In the genomic region with DNA sequence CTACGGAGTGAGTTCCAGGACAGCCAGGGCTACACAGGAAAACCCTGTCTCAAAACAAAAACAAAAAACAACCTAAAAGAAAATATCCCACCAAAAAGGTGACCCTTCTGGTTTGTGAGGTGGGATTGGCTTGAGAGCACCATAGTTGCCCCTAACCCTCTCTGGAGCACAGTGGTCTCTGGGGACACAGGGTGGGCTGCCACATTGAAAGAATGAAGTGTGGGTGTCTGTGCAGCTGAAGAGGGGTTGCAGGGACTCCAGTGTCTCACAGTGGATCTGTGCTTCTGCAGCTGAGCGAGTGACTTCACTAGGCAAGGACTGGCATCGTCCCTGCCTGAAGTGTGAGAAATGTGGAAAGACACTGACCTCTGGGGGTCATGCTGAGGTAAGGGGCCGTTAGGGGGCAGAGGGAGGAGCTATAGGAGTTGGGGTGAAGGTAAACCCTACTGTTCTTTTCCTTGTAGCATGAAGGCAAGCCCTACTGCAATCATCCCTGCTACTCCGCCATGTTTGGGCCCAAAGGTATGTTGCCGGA, we compare ENCODE assay signal across 10 mouse cellular contexts. TPM values are rescaled to one million over a fixed set of nuclear protein-coding genes. Genes with fewer than 3 reads are reported as not detected.
DNase-seq lines count a peak whose midpoint lies in the region; ATAC-seq and TF ChIP-seq lines count a peak whose summit lies in the region.
"Had no signal": no experiment of that assay in that cellular context is flagged by ENCODE, and none has a peak within 500 bp of the region (broad histone marks: within the 10 kb centered on the region; RNA-seq: fewer than 3 reads in every experiment).

No protein-coding gene starts in this region.

- no peak for DNase-seq in hindbrain, embryonic 10.5 days (ENCODE audit: low spot score)
- DNase-seq in hindbrain, embryonic 11.5 days (ENCODE audit: low spot score): no peak
- DNase-seq in thymus, postnatal 4 days: peak; percentile 34
- DNase-seq in thymus, postnatal 25 days: no peak
- no peak for DNase-seq in adrenal gland, adult 2 months

- H3K9me3 ChIP-seq in hindbrain, embryonic 10.5 days: no peaks in the 10 kb centered on the region
- no peaks in the 10 kb centered on the region for H3K9me3 ChIP-seq in hindbrain, embryonic 11.5 days (ENCODE audit: control insufficient read depth, low read length)
- H3K9me3 ChIP-seq in intestine, postnatal 0 days (ENCODE audit: control insufficient read depth): no peaks in the 10 kb centered on the region
- H3K9me3 ChIP-seq: embryonic facial prominence, embryonic 12.5 days had no signal

- no peak for ATAC-seq in hindbrain, embryonic 11.5 days (ENCODE audit: low FRiP score)
- no peak for ATAC-seq in intestine, postnatal 0 days
- ATAC-seq in erythroid progenitor cell, adult 5-6 weeks (replicated peaks; ENCODE audit: low FRiP score, poor library complexity, severe bottlenecking): no peak
- ATAC-seq: hindbrain, postnatal 0 days had no signal

- no peak overlapping the region for H3K27ac ChIP-seq in hindbrain, embryonic 10.5 days
- no peak overlapping the region for H3K27ac ChIP-seq in hindbrain, embryonic 11.5 days (ENCODE audit: low read depth, low read length)
- H3K27ac ChIP-seq in intestine, postnatal 0 days (ENCODE audit: low read depth, low read length): peak overlapping the region; percentile 41; the same call in 1 of the 2 replicates
- H3K27ac ChIP-seq: embryonic facial prominence, embryonic 12.5 days; hindbrain, postnatal 0 days had no signal

- peaks cover 63% of the 10 kb centered on the region for H3K4me1 ChIP-seq in hindbrain, embryonic 10.5 days (replicated peaks)
- H3K4me1 ChIP-seq in hindbrain, embryonic 11.5 days (replicated peaks; ENCODE audit: control insufficient read depth, insufficient read depth, low read length): peaks cover 9% of the 10 kb centered on the region; the same call in 1 of the 2 replicates
- peaks cover 14% of the 10 kb centered on the region for H3K4me1 ChIP-seq in intestine, postnatal 0 days (replicated peaks; ENCODE audit: control insufficient read depth, insufficient read depth, low read length)

- H3K4me2 ChIP-seq in hindbrain, embryonic 11.5 days (replicated peaks; ENCODE audit: low read depth, low read length): no peak overlapping the region
- peak overlapping the region; percentile 82 for H3K4me2 ChIP-seq in intestine, postnatal 0 days (replicated peaks; ENCODE audit: low read depth)

- no peak for TF ChIP-seq CTCF in intestine, postnatal 0 days (IDR thresholded peaks at IDR 0.05; ENCODE audit: low read depth)

- H3K9ac ChIP-seq in hindbrain, embryonic 11.5 days (ENCODE audit: low read depth, low read length): no peak overlapping the region
- H3K9ac ChIP-seq in intestine, postnatal 0 days (ENCODE audit: low read depth, low read length): no peak overlapping the region
- H3K9ac ChIP-seq: embryonic facial prominence, embryonic 12.5 days had no signal

- 79% methylated on average over 6 of the region's 6 CpGs for WGBS in hindbrain, embryonic 10.5 days
- WGBS in hindbrain, embryonic 11.5 days: 80% methylated on average over 6 of the region's 6 CpGs
- WGBS in intestine, postnatal 0 days: 76% methylated on average over 6 of the region's 6 CpGs

- H3K27me3 ChIP-seq in hindbrain, embryonic 10.5 days (ENCODE audit: insufficient read depth, poor library complexity, severe bottlenecking): peaks cover 71% of the 10 kb centered on the region
- H3K27me3 ChIP-seq in hindbrain, embryonic 11.5 days (ENCODE audit: control insufficient read depth, insufficient read depth, low read length): peaks cover 12% of the 10 kb centered on the region; the same call in 1 of the 2 replicates
- H3K27me3 ChIP-seq in intestine, postnatal 0 days (replicated peaks; ENCODE audit: control insufficient read depth, insufficient read depth, low read length): no peaks in the 10 kb centered on the region

- peaks cover 4% of the 10 kb centered on the region for H3K36me3 ChIP-seq in hindbrain, embryonic 10.5 days
- no peaks in the 10 kb centered on the region for H3K36me3 ChIP-seq in hindbrain, embryonic 11.5 days (ENCODE audit: control insufficient read depth, insufficient read depth, low read length)
- H3K36me3 ChIP-seq in intestine, postnatal 0 days (ENCODE audit: control insufficient read depth, insufficient read depth): no peaks in the 10 kb centered on the region
- H3K36me3 ChIP-seq: embryonic facial prominence, embryonic 12.5 days had no signal

- 0 out of 2 replicates have a peak overlapping the region, but pooled peaks have one; percentile 60 for H3K4me3 ChIP-seq in hindbrain, embryonic 10.5 days
- H3K4me3 ChIP-seq in hindbrain, embryonic 11.5 days (ENCODE audit: low read depth, low read length): no peak overlapping the region
- H3K4me3 ChIP-seq in intestine, postnatal 0 days (ENCODE audit: low read depth, low read length): peak overlapping the region; percentile 44; the same call in 1 of the 2 replicates

RNA-seq across cellular contexts. Expression of a gene that starts 3.2 kb away (rescaled TPM):
- polyA plus RNA-seq in hindbrain, embryonic 10.5 days (2016; fragmentation: Nextera tagmentation; extraction: Ambion mirVana): 59.5 and 66.4 TPM in 2 replicates
- polyA plus RNA-seq in hindbrain, embryonic 11.5 days (2014; fragmentation: Nextera tagmentation; extraction: Ambion mirVana): 28.8 and 31.4 TPM in 2 replicates
- 5.5 and 6.8 TPM in 2 replicates for polyA plus RNA-seq in intestine, postnatal 0 days (2015; fragmentation: Nextera tagmentation; extraction: Ambion mirVana)
- total RNA-seq in adrenal gland, adult 2 months (2021): 1 to 10 TPM in 1 of 2 experiments, under 1 TPM in 1; 0.66 to 1.4 TPM
- 3.6 and 6.6 TPM in 2 replicates for polyA plus RNA-seq in adrenal gland, adult 2 months (2012; rRNA removed)
- total RNA-seq in erythroid progenitor cell, adult 5-6 weeks (2015; ENCODE audit: low replicate concordance): 11.3 and 18.7 TPM in 2 replicates
- 18.9 and 38.9 TPM in 2 replicates for total RNA-seq in erythroid progenitor cell, adult 5-6 weeks (2017; ENCODE audit: low replicate concordance)

RNA-seq across cellular contexts. Expression of a gene that starts 6.9 kb away (rescaled TPM):
- polyA plus RNA-seq in hindbrain, embryonic 10.5 days (2016; fragmentation: Nextera tagmentation; extraction: Ambion mirVana): 84.9 and 97.7 TPM in 2 replicates
- 76.0 and 84.7 TPM in 2 replicates for polyA plus RNA-seq in hindbrain, embryonic 11.5 days (2014; fragmentation: Nextera tagmentation; extraction: Ambion mirVana)
- 1,918 and 1,992 TPM in 2 replicates for polyA plus RNA-seq in intestine, postnatal 0 days (2015; fragmentation: Nextera tagmentation; extraction: Ambion mirVana)
- total RNA-seq in adrenal gland, adult 2 months (2021): 100 to 1,000 TPM in 1 of 2 experiments, 10 to 100 TPM in 1; 51.5 to 101 TPM
- polyA plus RNA-seq in adrenal gland, adult 2 months (2012; rRNA removed): 31.7 and 36.9 TPM in 2 replicates
- 106 and 143 TPM in 2 replicates for total RNA-seq in erythroid progenitor cell, adult 5-6 weeks (2015; ENCODE audit: low replicate concordance)
- 93.8 and 176 TPM in 2 replicates for total RNA-seq in erythroid progenitor cell, adult 5-6 weeks (2017; ENCODE audit: low replicate concordance)

RNA-seq across cellular contexts. Expression of a gene that starts 13.0 kb away (rescaled TPM):
- polyA plus RNA-seq in hindbrain, embryonic 10.5 days (2016; fragmentation: Nextera tagmentation; extraction: Ambion mirVana): 195 and 260 TPM in 2 replicates
- 208 TPM in 2 replicates for polyA plus RNA-seq in hindbrain, embryonic 11.5 days (2014; fragmentation: Nextera tagmentation; extraction: Ambion mirVana)
- polyA plus RNA-seq in intestine, postnatal 0 days (2015; fragmentation: Nextera tagmentation; extraction: Ambion mirVana): 90.4 and 96.8 TPM in 2 replicates
- 10 to 100 TPM; 57.5 to 58.2 TPM for total RNA-seq in adrenal gland, adult 2 months (2021)
- 159 and 168 TPM in 2 replicates for polyA plus RNA-seq in adrenal gland, adult 2 months (2012; rRNA removed)
- 22.7 and 54.1 TPM in 2 replicates for total RNA-seq in erythroid progenitor cell, adult 5-6 weeks (2015; ENCODE audit: low replicate concordance)
- 16.0 and 29.5 TPM in 2 replicates for total RNA-seq in erythroid progenitor cell, adult 5-6 weeks (2017; ENCODE audit: low replicate concordance)

RNA-seq across cellular contexts. Expression of a gene that starts 32.7 kb away (rescaled TPM):
- polyA plus RNA-seq in hindbrain, embryonic 10.5 days (2016; fragmentation: Nextera tagmentation; extraction: Ambion mirVana): 16.4 and 24.8 TPM in 2 replicates
- 8.9 and 10.8 TPM in 2 replicates for polyA plus RNA-seq in hindbrain, embryonic 11.5 days (2014; fragmentation: Nextera tagmentation; extraction: Ambion mirVana)
- 3.4 and 3.5 TPM in 2 replicates for polyA plus RNA-seq in intestine, postnatal 0 days (2015; fragmentation: Nextera tagmentation; extraction: Ambion mirVana)
- total RNA-seq in adrenal gland, adult 2 months (2021): 1 to 10 TPM; 2.8 to 9.7 TPM
- polyA plus RNA-seq in adrenal gland, adult 2 months (2012; rRNA removed): 11.9 and 15.9 TPM in 2 replicates
- total RNA-seq in erythroid progenitor cell, adult 5-6 weeks (2015; ENCODE audit: low replicate concordance): not detected in 2 replicates
- not detected in 2 replicates for total RNA-seq in erythroid progenitor cell, adult 5-6 weeks (2017; ENCODE audit: low replicate concordance)
- polyA plus RNA-seq: activated CD4-positive, CD25-positive, alpha-beta regulatory T cell, adult 4 months had no signal

RNA-seq across cellular contexts. Expression of a gene that starts 55.0 kb away (rescaled TPM):
- polyA plus RNA-seq in hindbrain, embryonic 10.5 days (2016; fragmentation: Nextera tagmentation; extraction: Ambion mirVana): 18.5 and 20.6 TPM in 2 replicates
- 17.2 and 19.4 TPM in 2 replicates for polyA plus RNA-seq in hindbrain, embryonic 11.5 days (2014; fragmentation: Nextera tagmentation; extraction: Ambion mirVana)
- polyA plus RNA-seq in intestine, postnatal 0 days (2015; fragmentation: Nextera tagmentation; extraction: Ambion mirVana): 4.9 and 5.6 TPM in 2 replicates
- total RNA-seq in adrenal gland, adult 2 months (2021): 100 to 1,000 TPM in 1 of 2 experiments, 10 to 100 TPM in 1; 76.6 to 102 TPM
- 164 TPM in 2 replicates for polyA plus RNA-seq in adrenal gland, adult 2 months (2012; rRNA removed)
- 27.2 and 40.4 TPM in 2 replicates for total RNA-seq in erythroid progenitor cell, adult 5-6 weeks (2015; ENCODE audit: low replicate concordance)
- 17.6 and 21.6 TPM in 2 replicates for total RNA-seq in erythroid progenitor cell, adult 5-6 weeks (2017; ENCODE audit: low replicate concordance)

Comparison
In these comparisons a context has a peak if more than half of its experiments do, and no peak if none do; other contexts are left out.
1. RNA of a gene that starts 6.9 kb away (polyA plus RNA-seq): 1,918 to 1,992 TPM in intestine, postnatal 0 days; 84.9 to 97.7 TPM in hindbrain, embryonic 10.5 days, 76.0 to 84.7 TPM in hindbrain, embryonic 11.5 days and 31.7 to 36.9 TPM in adrenal gland, adult 2 months; every median in the first group is over 10 times any median in the second.